In the genomic region with DNA sequence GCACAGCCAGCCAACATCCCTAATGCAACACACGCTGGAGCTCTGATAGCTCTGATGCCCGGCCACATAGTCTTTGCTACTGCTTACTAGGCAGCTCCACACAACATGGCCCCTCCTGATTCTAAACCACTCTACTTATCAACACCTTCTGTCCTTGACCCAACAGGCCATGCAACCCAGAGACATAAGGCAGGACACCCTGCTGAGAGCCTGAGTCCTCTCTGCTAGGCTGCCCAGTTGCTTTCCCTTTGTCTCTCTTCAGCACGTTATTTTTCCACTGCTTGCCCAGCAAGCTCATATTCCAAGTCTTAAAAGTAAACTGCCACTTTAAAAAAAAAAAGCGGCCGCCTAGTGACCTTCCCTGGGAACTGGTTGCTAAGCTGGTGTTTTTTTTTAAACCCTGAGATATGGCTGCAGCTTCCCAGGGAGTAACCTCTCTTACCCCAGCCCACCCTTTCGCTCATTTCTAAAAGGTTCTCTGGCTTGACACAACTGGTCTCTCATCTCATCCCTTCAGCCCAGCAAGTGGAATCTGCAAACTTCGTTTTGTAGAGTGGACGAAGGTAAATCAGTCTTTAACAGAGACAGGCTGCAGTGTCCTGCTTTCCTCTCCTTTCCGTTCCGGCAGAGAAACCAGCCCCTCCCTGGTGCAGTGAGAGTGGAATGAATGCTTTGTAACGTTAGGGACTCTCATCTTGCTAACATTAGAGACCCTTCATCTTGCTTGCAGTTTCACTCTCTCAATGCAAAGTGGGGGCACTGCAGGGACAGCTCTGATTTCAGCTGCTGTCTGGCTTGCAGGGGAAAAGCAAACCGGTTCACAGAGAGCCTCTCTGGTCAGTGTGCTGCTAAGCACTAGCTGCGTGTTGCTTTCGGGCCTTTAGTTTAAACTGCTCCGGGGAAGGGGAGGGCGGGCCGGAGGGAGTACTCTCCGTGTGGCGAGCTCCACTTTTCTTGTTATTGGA, we compare ENCODE assay signal across 8 mouse cellular contexts. TPM values are rescaled to one million over a fixed set of nuclear protein-coding genes. Genes with fewer than 3 reads are reported as not detected.
DNase-seq lines count a peak whose midpoint lies in the region; ATAC-seq and TF ChIP-seq lines count a peak whose summit lies in the region.

A gene (plus strand): TSS at position 350 of the 965 bp plus-strand sequence.

- no peaks in the 10 kb centered on the region for H3K36me3 ChIP-seq in ES-E14 (ENCODE audit: control insufficient read depth, insufficient read depth, low read length, poor library complexity, severe bottlenecking)
- H3K36me3 ChIP-seq in forebrain, embryonic 11.5 days (ENCODE audit: control insufficient read depth, insufficient read depth, low read length) = no peaks in the 10 kb centered on the region
- no peaks in the 10 kb centered on the region for H3K36me3 ChIP-seq in lung, embryonic 16.5 days (ENCODE audit: control insufficient read depth, insufficient read depth, low read length)

- H3K27ac ChIP-seq in ES-E14 (ENCODE audit: insufficient read depth, low read depth, low read length, poor library complexity, severe bottlenecking) = 0 out of 2 replicates have a peak within 1 kb of the TSS, but pooled peaks have one; percentile 10
- peak within 1 kb of the TSS; percentile 88 for H3K27ac ChIP-seq in forebrain, embryonic 11.5 days (ENCODE audit: low read depth, low read length)
- H3K27ac ChIP-seq in lung, embryonic 16.5 days (ENCODE audit: low read length) = peak within 1 kb of the TSS; percentile 98

- no peak within 1 kb of the TSS for H3K4me3 ChIP-seq in ES-E14 (ENCODE audit: insufficient read depth in 1 of 2, low read depth in 1 of 2, low read length in 2 of 2, poor library complexity in 1 of 2, severe bottlenecking in 1 of 2)
- peak within 1 kb of the TSS; percentile 28 for H3K4me3 ChIP-seq in forebrain, embryonic 11.5 days (ENCODE audit: low read depth, low read length)
- peak within 1 kb of the TSS; percentile 55 for H3K4me3 ChIP-seq in lung, embryonic 16.5 days (ENCODE audit: low read length)

- peak; percentile 47; the same call in 1 of the 2 replicates for TF ChIP-seq POLR2A in brain, embryonic 14.5 days (IDR thresholded peaks at IDR 0.05; ENCODE audit: borderline replicate concordance, extremely low read depth, insufficient read depth, insufficient read length, poor library complexity, severe bottlenecking)

- peaks cover 2% of the 10 kb centered on the region in 2 experiments; a peak in 1 of 4 replicates for H3K4me1 ChIP-seq in ES-E14 (ENCODE audit: control insufficient read depth in 2 of 2, insufficient read depth in 2 of 2, low read length in 2 of 2, poor library complexity in 1 of 2)
- H3K4me1 ChIP-seq in forebrain, embryonic 11.5 days (replicated peaks; ENCODE audit: control insufficient read depth, insufficient read depth, low read length) = peaks cover 9% of the 10 kb centered on the region; the same call in 1 of the 2 replicates
- peaks cover 27% of the 10 kb centered on the region for H3K4me1 ChIP-seq in lung, embryonic 16.5 days (replicated peaks; ENCODE audit: control insufficient read depth, insufficient read depth, low read length)

- intact Hi-C loops in heart, postnatal 25 days (cut with DNase I) = no loop called here

- H3K9ac ChIP-seq in ES-E14 (ENCODE audit: insufficient read depth, low read depth, low read length, poor library complexity, severe bottlenecking) = no peak within 1 kb of the TSS
- peak within 1 kb of the TSS; percentile 67 for H3K9ac ChIP-seq in forebrain, embryonic 11.5 days (ENCODE audit: low read length)
- H3K9ac ChIP-seq in lung, embryonic 16.5 days (ENCODE audit: low read length) = peak within 1 kb of the TSS; percentile 69

- H3K9me3 ChIP-seq in ES-E14 (ENCODE audit: control insufficient read depth, insufficient read depth, low read depth, low read length) = no peaks in the 10 kb centered on the region
- H3K9me3 ChIP-seq in forebrain, embryonic 11.5 days (ENCODE audit: control insufficient read depth, low read length) = no peaks in the 10 kb centered on the region
- no peaks in the 10 kb centered on the region for H3K9me3 ChIP-seq in lung, embryonic 16.5 days (ENCODE audit: control insufficient read depth, low read length)

- peak; percentile 88 for ATAC-seq in forebrain, embryonic 11.5 days (replicated peaks; ENCODE audit: low FRiP score)
- peak; percentile 89 for ATAC-seq in lung, embryonic 16.5 days (ENCODE audit: low read depth)

- no peaks in the 10 kb centered on the region for H3K27me3 ChIP-seq in forebrain, embryonic 11.5 days (ENCODE audit: control insufficient read depth, insufficient read depth, low read length)
- H3K27me3 ChIP-seq in lung, embryonic 16.5 days (ENCODE audit: control insufficient read depth, insufficient read depth, low read depth, low read length) = no peaks in the 10 kb centered on the region

- DNase-seq in ES-E14 (ENCODE audit: low read depth, low spot score) = no peak
- peak; percentile 83 for DNase-seq in brain, embryonic 14.5 days (ENCODE audit: low read depth)
- peak; percentile 68 for DNase-seq in forebrain, embryonic 11.5 days (ENCODE audit: low spot score)
- DNase-seq in heart, postnatal 25 days (ENCODE audit: low spot score) = no peak
- DNase-seq in large intestine, adult 2 months (ENCODE audit: low read depth, low spot score) = peak; percentile 45
- DNase-seq in retina, adult 2 months (ENCODE audit: low read depth, low spot score) = peak; percentile 47
- no peak for DNase-seq in thymus, postnatal 25 days

- WGBS in forebrain, embryonic 11.5 days = 6% methylated on average over 19 of the region's 19 CpGs
- WGBS in large intestine, adult 2 months = 3% methylated on average over 19 of the region's 19 CpGs
- WGBS in lung, embryonic 16.5 days = 2% methylated on average over 19 of the region's 19 CpGs

- in situ Hi-C loops in ES-E14 (cut with MboI; ENCODE audit: low sequenced_read_pairs in 2 of 2, unreplicated experiment in 2 of 2) = no loop called here

- TF ChIP-seq CTCF in brain, embryonic 14.5 days (IDR thresholded peaks at IDR 0.05; ENCODE audit: borderline replicate concordance, extremely low read depth, insufficient read depth, insufficient read length) = no peak

- peak within 1 kb of the TSS; percentile 53 for H3K4me2 ChIP-seq in forebrain, embryonic 11.5 days (ENCODE audit: low read depth, low read length, severe bottlenecking)
- peak within 1 kb of the TSS; percentile 62 for H3K4me2 ChIP-seq in lung, embryonic 16.5 days (ENCODE audit: low read depth, low read length)

TF ChIP-seq in ES-E14, 5 proteins besides CTCF, POLR2A, EP300 and RAD21:
- TF ChIP-seq MAFK (IDR thresholded peaks at IDR 0.05; ENCODE audit: insufficient read depth, low read depth, low read length) (no peak), ZNF384 (IDR thresholded peaks at IDR 0.05; ENCODE audit: low read depth, low read length) (peak; percentile 52; the same call in 1 of the 2 replicates), ZC3H11A (IDR thresholded peaks at IDR 0.05; ENCODE audit: borderline replicate concordance, low read depth, low read length) (no peak), CHD2 (IDR thresholded peaks at IDR 0.05; ENCODE audit: low read depth, low read length) (no peak)

RNA-seq across cellular contexts. Expression of the gene that starts here (rescaled TPM):
- total RNA-seq in ES-E14 (2012; rRNA removed) = 4.7 and 6.0 TPM in 2 replicates
- polyA plus RNA-seq in brain, embryonic 14.5 days (2012; rRNA removed) = 8.2 and 8.5 TPM in 2 replicates
- 8.1 and 9.2 TPM in 2 replicates for polyA plus RNA-seq in forebrain, embryonic 11.5 days (2014; fragmentation: Nextera tagmentation; extraction: Ambion mirVana)
- total RNA-seq in heart, postnatal 25 days (2021) = 10 to 100 TPM; 11.1 to 13.4 TPM
- polyA plus RNA-seq in large intestine, adult 2 months (2012; rRNA removed) = 1.6 and 1.9 TPM in 2 replicates
- 16.0 and 16.4 TPM in 2 replicates for polyA plus RNA-seq in lung, embryonic 16.5 days (2015; fragmentation: Nextera tagmentation; extraction: Ambion mirVana)

Comparison
In these comparisons a context has a peak if more than half of its experiments do, and no peak if none do; other contexts are left out.
1. DNase-seq: peak in brain, embryonic 14.5 days (single experiment), forebrain, embryonic 11.5 days (single experiment), large intestine, adult 2 months (single experiment) and retina, adult 2 months (single experiment); none in ES-E14 (single experiment), heart, postnatal 25 days (single experiment) and thymus, postnatal 25 days (single experiment).
2. H3K27ac ChIP-seq: peak in every context shown above with its lines; median percentile 98 in lung, embryonic 16.5 days; 88 in forebrain, embryonic 11.5 days; 10 in ES-E14.
3. H3K4me3 ChIP-seq: peak in forebrain, embryonic 11.5 days (single experiment) and lung, embryonic 16.5 days (single experiment); none in ES-E14 (0 of 2).